Mouse (Mus musculus) cerebellum, adult 2 months (tissue): ENCODE measurements around the gene Zyx.

Source experiments
- CTCF ChIP-seq: fragments of 200-500 bp; IDR thresholded peaks from 2 replicates; pipeline ENCODE4 v1.5.1; 2011; ENCODE audit warnings: low read depth, mild to moderate bottlenecking, control low read depth, low read length, moderate library complexity, borderline replicate concordance; ENCODE audit not compliant: insufficient read depth
- POLR2A ChIP-seq: fragments of 200-500 bp; IDR thresholded peaks from 2 replicates; pipeline ENCODE4 v1.6.1; 2011; ENCODE audit warnings: low read length, control low read depth, borderline replicate concordance; ENCODE audit not compliant: insufficient read depth

DNA sequence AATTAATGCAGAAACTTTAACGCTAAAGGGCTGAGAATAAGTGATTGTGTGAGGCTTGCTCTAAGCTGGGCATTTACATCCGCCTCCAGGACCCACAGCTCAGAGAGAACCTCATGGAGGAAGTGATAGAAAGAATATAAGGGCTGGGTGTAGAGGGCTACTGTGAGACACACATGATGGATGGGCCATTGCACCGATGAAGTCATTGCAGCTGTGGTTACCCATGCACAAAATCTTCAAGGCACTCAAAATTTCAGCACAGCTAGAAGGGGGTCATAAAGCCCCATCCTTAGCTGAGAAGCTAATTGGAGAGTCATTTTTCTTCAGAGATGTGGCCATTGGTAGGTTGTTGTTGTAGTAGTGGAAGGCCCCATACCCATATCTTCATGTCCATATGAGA is 48.9 kb downstream of the Zyx start:
- TF ChIP-seq CTCF (no peak), POLR2A (no peak)
